Mouse (Mus musculus) G1E-ER4 (cell line): ENCODE measurements around the gene Rdh12. TPM values are rescaled to one million over a fixed set of nuclear protein-coding genes. Genes with fewer than 3 reads are reported as not detected.

Experiments
- GATA1 ChIP-seq: IDR thresholded peaks from one replicate; pipeline ENCODE4 v1.8.0; 2012; ENCODE audit warnings: low read length, inconsistent platforms
- polyA plus RNA-seq: library from polyadenylated mRNA; stranded (reverse); fragments of >175 nt; gene quantifications from 2 replicates; pipeline ENCODE4 v1.2.3, GENCODE M21; 2012

Gene Rdh12
- polyA plus RNA-seq, 1 experiment: not detected

DNA sequence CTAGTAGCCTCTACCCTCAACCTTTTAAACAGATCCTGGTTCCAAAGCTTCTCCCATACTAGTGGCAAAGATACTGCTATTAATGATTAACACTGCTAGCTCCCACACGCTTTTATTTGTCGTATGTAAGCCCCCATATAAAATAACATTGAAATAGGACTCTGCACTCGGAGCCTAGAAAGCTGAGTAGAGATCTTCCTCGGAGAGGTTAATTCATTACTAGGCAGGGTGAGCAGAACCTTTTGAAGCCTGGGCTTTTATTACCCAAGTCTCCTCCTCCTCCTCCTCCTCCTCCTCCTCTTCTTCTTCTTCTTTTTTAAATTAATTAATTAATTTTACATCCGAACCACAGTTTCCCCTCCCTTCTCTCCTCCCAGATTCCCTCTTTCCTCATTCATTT lies 8.8 kb downstream of the Rdh12 start:
- no peak for TF ChIP-seq GATA1

DNA sequence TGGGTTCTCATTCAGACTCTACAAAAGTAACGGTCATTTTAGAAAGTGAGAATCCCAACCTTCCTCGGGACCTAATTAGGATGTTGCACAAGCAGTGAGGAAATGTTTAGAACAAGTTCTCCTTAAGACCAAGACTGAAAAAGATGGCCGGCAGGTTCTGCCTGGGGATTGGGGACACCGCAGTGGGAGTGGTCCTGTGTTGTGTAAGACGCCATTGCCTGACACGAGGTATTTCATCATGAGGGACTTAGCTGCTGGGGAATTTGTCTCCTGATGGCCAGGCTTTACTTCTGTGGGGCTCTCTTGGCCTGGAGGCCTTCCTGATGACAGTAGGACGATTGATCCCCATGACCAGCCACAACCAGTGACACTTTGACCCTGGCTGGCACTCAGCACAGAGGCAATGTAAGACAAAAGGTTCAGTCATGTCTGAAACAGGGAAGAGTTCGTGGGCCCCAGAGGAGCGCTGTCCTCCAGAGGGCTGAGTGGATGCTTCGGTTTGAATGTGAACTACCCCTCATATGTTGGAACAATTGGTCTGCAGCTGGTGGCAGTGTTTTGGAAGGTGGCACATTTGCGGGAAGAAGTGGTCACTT lies 26.9 kb downstream of the Rdh12 start:
- TF ChIP-seq GATA1: no peak

DNA sequence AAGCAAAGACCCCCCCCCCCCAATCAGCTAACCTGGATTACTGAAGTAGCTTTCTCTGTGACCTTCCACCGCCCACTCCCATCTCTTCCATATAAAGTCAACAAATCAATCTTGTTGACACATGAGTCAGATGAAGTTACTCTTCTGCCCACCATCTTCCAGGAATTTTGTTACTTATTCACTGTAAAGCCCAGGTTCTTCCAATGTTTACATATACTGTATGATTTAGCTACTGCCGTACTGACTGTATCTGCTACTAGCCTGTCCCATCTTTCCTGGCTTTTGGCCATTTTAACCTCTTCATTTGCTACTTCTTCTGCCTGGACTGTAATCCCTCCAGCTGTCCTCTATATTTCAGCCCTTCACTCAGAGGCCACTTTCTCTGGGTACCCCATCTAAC lies 33.3 kb downstream of the Rdh12 start:
- TF ChIP-seq GATA1: no peak

DNA sequence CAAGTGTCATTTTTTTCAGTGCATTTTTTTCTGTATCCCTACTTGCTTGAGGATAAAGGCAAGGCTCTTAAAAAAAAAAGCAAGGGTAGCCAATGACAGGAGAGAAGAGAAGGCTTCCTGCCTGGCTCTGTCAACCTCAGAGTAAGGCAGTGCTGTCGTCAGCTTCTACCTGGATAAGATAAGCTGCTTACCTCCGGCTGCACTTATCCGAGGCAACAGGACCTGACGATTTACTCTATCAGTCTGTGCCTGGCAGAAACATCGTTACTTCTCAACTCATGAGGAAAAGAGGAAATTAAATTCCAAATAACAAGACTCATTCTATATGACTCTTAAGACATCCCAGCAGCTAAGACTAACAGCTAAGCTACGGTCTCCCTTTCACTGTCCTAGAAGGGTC lies 34.2 kb downstream of the Rdh12 start:
- TF ChIP-seq GATA1: no peak

DNA sequence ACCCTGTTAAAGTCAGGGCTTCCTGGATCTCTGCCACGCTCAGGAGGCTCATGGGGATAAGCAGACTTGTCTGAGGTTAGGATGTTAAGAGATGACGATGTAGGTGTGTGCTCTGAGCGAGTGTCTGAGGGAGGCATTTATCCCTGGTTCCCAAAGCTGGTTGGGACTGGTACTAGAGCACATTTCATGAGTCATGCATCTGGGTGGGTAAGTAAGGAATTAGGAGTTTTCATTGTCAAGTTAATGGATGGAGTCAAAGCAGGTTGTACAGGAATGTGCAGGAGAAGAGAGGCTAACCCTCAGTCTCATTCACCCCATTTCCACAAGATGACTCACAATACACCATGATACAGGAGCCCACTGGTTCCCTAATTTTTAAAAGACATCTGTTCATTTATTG lies 39.4 kb downstream of the Rdh12 start:
- TF ChIP-seq GATA1: no peak

DNA sequence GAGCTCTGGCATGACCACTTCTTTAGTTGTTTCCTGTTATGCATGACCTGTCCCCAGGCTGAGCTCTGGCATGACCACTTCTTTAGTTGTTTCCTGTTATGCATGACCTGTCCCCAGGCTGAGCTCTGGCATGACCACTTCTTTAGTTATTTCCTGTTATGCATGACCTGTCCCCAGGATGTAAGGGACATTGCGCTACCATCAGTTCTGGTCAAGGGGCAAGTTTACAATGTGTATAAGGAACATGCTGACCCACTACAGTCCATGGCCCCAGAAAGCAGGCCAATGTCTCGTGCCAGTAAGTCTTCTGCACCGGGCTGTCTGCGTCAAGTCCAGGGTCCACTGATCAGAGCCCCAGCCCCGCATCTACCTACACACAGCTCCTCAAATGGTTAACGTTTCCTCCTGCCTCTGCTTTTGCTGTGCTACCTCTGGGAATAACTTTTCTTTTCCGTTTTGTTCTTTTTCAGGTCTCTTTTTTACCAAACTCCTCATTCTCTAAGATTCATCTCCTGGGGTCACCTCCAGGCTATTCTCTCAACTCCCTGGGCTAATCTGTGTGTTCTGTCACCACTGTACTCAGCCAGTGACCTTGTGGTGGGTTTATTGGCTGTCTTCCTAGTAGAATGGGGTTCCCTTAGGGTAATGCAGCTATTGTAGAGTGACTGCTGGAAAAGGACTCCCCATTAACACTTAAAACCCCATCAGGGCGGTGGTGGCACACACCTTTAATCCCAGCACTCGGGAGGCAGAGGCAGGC lies 44.8 kb downstream of the Rdh12 start:
- TF ChIP-seq GATA1: no peak

DNA sequence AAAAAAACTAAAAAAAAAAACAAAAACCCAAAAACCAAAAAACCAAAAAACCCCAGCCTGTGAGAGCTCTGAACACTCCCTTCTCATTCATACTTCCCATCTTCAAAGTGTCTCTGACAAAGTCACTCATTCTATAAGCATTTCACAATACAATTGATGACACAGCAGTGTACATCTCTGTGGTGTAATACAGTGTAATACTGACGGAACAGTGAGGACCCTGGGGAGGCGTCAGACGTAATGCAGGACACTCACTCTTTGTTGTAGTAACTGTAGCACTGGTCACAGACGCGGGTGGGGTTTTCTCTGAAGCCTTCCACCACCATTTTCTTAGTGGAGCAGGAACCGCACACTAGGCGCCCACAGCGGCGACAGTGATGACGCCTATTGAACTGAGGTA lies 46.3 kb downstream of the Rdh12 start:
- no peak for TF ChIP-seq GATA1

DNA sequence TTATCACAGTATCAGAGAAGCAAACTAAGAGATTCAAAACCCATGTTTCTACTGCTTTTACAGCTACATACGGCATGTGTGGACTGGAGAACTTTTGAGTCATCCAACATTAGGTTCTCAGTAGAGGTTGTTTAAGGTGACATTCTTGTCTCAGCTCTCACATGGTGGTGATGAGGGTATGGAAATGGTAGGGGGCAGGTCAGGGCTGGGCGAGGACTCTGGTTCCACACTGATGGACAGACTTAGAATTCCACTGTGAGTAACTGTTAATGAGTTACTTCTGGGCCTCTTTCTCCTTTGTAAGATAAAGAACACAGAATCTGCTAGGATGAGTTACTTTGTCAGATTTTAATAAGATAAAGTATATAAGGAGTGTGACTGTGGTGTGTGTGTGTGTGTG lies 51.4 kb downstream of the Rdh12 start:
- no peak for TF ChIP-seq GATA1

DNA sequence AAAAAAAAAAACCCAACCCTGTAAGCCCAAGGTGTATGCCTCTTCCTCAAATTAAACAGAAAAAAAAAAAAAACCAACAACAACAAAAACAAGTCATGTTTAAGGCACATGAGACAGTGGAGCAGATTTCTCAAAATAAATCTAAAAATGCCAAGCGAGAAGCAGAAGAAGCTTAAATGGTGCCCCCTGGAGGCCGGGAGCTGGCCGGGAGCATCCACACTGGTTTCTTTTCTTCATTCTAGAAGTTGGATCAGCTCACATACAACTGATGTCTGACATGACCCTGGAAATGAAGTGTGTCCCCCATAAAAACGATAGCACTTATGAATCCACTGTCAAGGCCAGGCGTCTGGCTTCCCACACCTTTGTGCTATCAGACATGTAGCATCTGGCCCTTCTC lies 52.3 kb downstream of the Rdh12 start:
- TF ChIP-seq GATA1: no peak

Other genes with a start within 250 kb of the Rdh12 start
- gene Tmem229b, start 201.3 kb upstream of the Rdh12 start, polyA plus RNA-seq: 5.3 and 6.1 TPM in 2 replicates
- not detected in 2 replicates for gene Plekhh1, start 179.8 kb upstream of the Rdh12 start, polyA plus RNA-seq
- 10.3 and 14.1 TPM in 2 replicates for gene Pigh, start 119.3 kb upstream of the Rdh12 start, polyA plus RNA-seq
- not detected in 2 replicates for gene Arg2, start 78.1 kb upstream of the Rdh12 start, polyA plus RNA-seq
- gene Vti1b, start 36.2 kb upstream of the Rdh12 start, polyA plus RNA-seq: 51.5 and 73.3 TPM in 2 replicates
- 1.6 and 2.1 TPM in 2 replicates for gene Rdh11, start 16.6 kb upstream of the Rdh12 start, polyA plus RNA-seq
- gene Zfyve26, start 87.4 kb downstream of the Rdh12 start, polyA plus RNA-seq: 4.6 and 9.0 TPM in 2 replicates
- 0.42 and 0.51 TPM in 2 replicates for gene Rad51b, start 88.4 kb downstream of the Rdh12 start, polyA plus RNA-seq